Mouse (Mus musculus): ENCODE measurements around the gene Dnajc12. TPM values are rescaled to one million over a fixed set of nuclear protein-coding genes. Genes with fewer than 3 reads are reported as not detected.
A peak's percentile ranks its signal among the peaks of the same experiment; 100 is the strongest.
"Not testable (repeated sequence)": the region's sequence is repeated elsewhere in the genome, so short reads cannot be mapped to it uniquely, and the experiment has no call there.

Gene Dnajc12
- polyA plus RNA-seq, 1 experiment from 2014 or later: 12.8 TPM

DNA sequence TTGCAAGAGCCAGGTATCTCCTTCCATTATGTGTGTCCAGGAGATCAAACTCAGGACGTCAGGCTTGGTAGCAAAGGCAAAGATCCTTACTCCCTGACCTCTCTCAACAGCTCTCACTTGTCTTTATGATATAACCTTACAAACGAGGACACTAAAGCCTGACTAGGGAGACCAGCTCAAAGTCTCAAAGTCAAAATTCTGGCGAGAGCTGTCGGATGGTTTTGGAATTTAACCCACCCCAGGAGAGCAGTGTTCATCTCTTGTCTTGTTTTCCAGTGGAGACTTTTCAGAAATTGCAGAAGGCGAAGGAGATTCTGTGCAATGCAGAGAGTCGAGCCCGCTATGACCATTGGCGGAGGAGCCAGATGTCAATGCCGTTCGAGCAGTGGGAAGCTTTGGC, 14.7 kb downstream of the Dnajc12 start:
- Histone ChIP-seq H3K4me1 (no peaks in the 10 kb centered on the region), H3K9me3 (no peaks in the 10 kb centered on the region), H3K9ac (no peak overlapping the region), H3K4me3 (no peak overlapping the region), H3K36me3 (peaks cover 3% of the 10 kb centered on the region; the same call in 1 of the 2 replicates), H3K4me2 (replicated peaks) (no peak overlapping the region), H3K27ac (no peak overlapping the region), H3K27me3 (no peaks in the 10 kb centered on the region)
- ATAC-seq (ENCODE audit: low FRiP score, low read depth): no peak
- WGBS: 87% methylated on average over 10 of the region's 10 CpGs

GRCm38 (mm10) chr10:63402731-63403504, 20.7 kb downstream of the Dnajc12 start:
- no peaks in the 10 kb centered on the region; the same call in 1 of the 2 replicates for H3K36me3 ChIP-seq
- H3K9ac ChIP-seq: no peak overlapping the region
- H3K4me3 ChIP-seq: no peak overlapping the region
- H3K4me1 ChIP-seq: no peaks in the 10 kb centered on the region
- no peak overlapping the region for H3K4me2 ChIP-seq (replicated peaks)
- 91% methylated on average over 5 of the region's 5 CpGs for WGBS
- no peaks in the 10 kb centered on the region for H3K9me3 ChIP-seq
- H3K27ac ChIP-seq: no peak overlapping the region
- no peak for ATAC-seq (ENCODE audit: low FRiP score, low read depth)
- H3K27me3 ChIP-seq: no peaks in the 10 kb centered on the region

- H3K4me3 ChIP-seq: no peak overlapping the region
- no peaks in the 10 kb centered on the region for H3K36me3 ChIP-seq
- H3K9ac ChIP-seq: no peak overlapping the region
- no peaks in the 10 kb centered on the region for H3K4me1 ChIP-seq
- no peaks in the 10 kb centered on the region for H3K9me3 ChIP-seq
- H3K27me3 ChIP-seq: no peaks in the 10 kb centered on the region
- H3K4me2 ChIP-seq (replicated peaks): no peak overlapping the region
- 85% methylated on average over 2 of the region's 2 CpGs for WGBS
- no peak for ATAC-seq (ENCODE audit: low FRiP score, low read depth)
- no peak overlapping the region for H3K27ac ChIP-seq
Measured at GRCm38 (mm10) chr10:63403636-63404035, 21.4 kb downstream of the Dnajc12 start.

- Histone ChIP-seq H3K9me3 (no peaks in the 10 kb centered on the region), H3K27me3 (no peaks in the 10 kb centered on the region), H3K27ac (no peak overlapping the region), H3K4me1 (no peaks in the 10 kb centered on the region), H3K4me3 (no peak overlapping the region), H3K36me3 (no peaks in the 10 kb centered on the region), H3K4me2 (replicated peaks) (no peak overlapping the region), H3K9ac (no peak overlapping the region)
- WGBS: 58% methylated on average over 16 of the region's 16 CpGs
- no peak for ATAC-seq (ENCODE audit: low FRiP score, low read depth)
Measured at GRCm38 (mm10) chr10:63410162-63410956, 28.1 kb downstream of the Dnajc12 start.

GRCm38 (mm10) chr10:63411674-63412073, 29.4 kb downstream of the Dnajc12 start:
- 92% methylated on average over 6 of the region's 7 CpGs for WGBS
- not testable (repeated sequence) for H3K4me2 ChIP-seq (replicated peaks)

GRCm38 (mm10) chr10:63412756-63413155, 30.5 kb downstream of the Dnajc12 start:
- H3K27me3 ChIP-seq: 0 out of 2 replicates have a peak, but pooled peaks cover 2% of the 10 kb centered on the region
- no peak overlapping the region for H3K27ac ChIP-seq
- H3K36me3 ChIP-seq: no peaks in the 10 kb centered on the region
- no peaks in the 10 kb centered on the region for H3K9me3 ChIP-seq
- 88% methylated on average over 17 of the region's 17 CpGs for WGBS
- H3K9ac ChIP-seq: no peak overlapping the region
- no peak for ATAC-seq (ENCODE audit: low FRiP score, low read depth)
- no peak overlapping the region for H3K4me3 ChIP-seq
- no peaks in the 10 kb centered on the region for H3K4me1 ChIP-seq
- no peak overlapping the region for H3K4me2 ChIP-seq (replicated peaks)

More at GRCm38 (mm10) chr10:63411674-63412073, 29.4 kb downstream of the Dnajc12 start:
- not testable (repeated sequence) for H3K27me3 ChIP-seq; H3K27ac ChIP-seq; H3K9ac ChIP-seq; ATAC-seq (ENCODE audit: low FRiP score, low read depth); H3K36me3 ChIP-seq; H3K9me3 ChIP-seq; H3K4me1 ChIP-seq; H3K4me3 ChIP-seq

GRCm38 (mm10) chr10:63415287-63415686, 33.0 kb downstream of the Dnajc12 start:
- H3K4me1 ChIP-seq: no peaks in the 10 kb centered on the region
- H3K9ac ChIP-seq: no peak overlapping the region
- H3K36me3 ChIP-seq: no peaks in the 10 kb centered on the region
- no peak overlapping the region for H3K4me3 ChIP-seq
- no peak for ATAC-seq (ENCODE audit: low FRiP score, low read depth)
- 73% methylated on average over 7 of the region's 7 CpGs for WGBS
- H3K27ac ChIP-seq: no peak overlapping the region
- H3K4me2 ChIP-seq (replicated peaks): no peak overlapping the region
- 0 out of 2 replicates have a peak, but pooled peaks cover 2% of the 10 kb centered on the region for H3K27me3 ChIP-seq
- H3K9me3 ChIP-seq: no peaks in the 10 kb centered on the region

DNA sequence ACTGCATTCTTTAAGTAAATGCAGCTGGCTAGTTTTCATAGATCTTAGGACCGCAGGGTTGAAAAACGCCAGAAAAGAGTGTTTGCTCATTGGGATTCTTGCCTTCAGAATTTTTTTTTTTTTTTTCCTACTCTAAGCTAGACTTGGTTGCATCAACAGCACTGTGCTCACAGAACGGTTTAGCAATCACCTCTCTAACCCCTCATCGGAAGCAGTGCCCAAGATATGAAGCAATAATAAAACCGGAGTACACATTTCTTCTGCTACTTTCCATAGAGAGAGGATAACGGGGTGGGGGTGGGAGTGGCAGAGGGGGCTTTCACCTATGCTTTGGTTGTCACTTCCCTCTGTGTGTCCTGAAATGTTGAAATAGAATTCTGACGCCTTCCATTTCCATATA, 33.6 kb downstream of the Dnajc12 start:
- Histone ChIP-seq H3K36me3 (no peaks in the 10 kb centered on the region), H3K4me1 (no peaks in the 10 kb centered on the region), H3K27ac (no peak overlapping the region), H3K9me3 (no peaks in the 10 kb centered on the region), H3K4me2 (replicated peaks) (peak overlapping the region; percentile 27), H3K9ac (no peak overlapping the region), H3K27me3 (0 out of 2 replicates have a peak, but pooled peaks cover 2% of the 10 kb centered on the region), H3K4me3 (no peak overlapping the region)
- no peak for ATAC-seq (ENCODE audit: low FRiP score, low read depth)
- WGBS: 58% methylated on average over 7 of the region's 7 CpGs

GRCm38 (mm10) chr10:63417061-63417460, 34.8 kb downstream of the Dnajc12 start:
- WGBS: 41% methylated on average over 5 of the region's 5 CpGs

GRCm38 (mm10) chr10:63421739-63422735, 39.8 kb downstream of the Dnajc12 start, which contains the start of gene Gm7075:
TSS of gene Gm7075 (minus strand) at chr10:63421789.
- Histone ChIP-seq H3K27ac (no peak within 1 kb of the TSS), H3K4me1 (no peaks in the 10 kb centered on the region), H3K27me3 (0 out of 2 replicates have a peak, but pooled peaks cover 2% of the 10 kb centered on the region), H3K4me2 (replicated peaks) (no peak within 1 kb of the TSS), H3K4me3 (no peak within 1 kb of the TSS), H3K36me3 (no peaks in the 10 kb centered on the region), H3K9me3 (no peaks in the 10 kb centered on the region), H3K9ac (no peak within 1 kb of the TSS)
- WGBS: 89% methylated on average over 18 of the region's 18 CpGs
- no peak for ATAC-seq (ENCODE audit: low FRiP score, low read depth)

More at GRCm38 (mm10) chr10:63417061-63417460, 34.8 kb downstream of the Dnajc12 start:
- Histone ChIP-seq H3K36me3 (no peaks in the 10 kb centered on the region), H3K27ac (no peak overlapping the region), H3K27me3 (0 out of 2 replicates have a peak, but pooled peaks cover 2% of the 10 kb centered on the region), H3K4me2 (replicated peaks) (no peak overlapping the region), H3K9me3 (no peaks in the 10 kb centered on the region), H3K9ac (no peak overlapping the region), H3K4me3 (no peak overlapping the region), H3K4me1 (no peaks in the 10 kb centered on the region)
- no peak for ATAC-seq (ENCODE audit: low FRiP score, low read depth)

DNA sequence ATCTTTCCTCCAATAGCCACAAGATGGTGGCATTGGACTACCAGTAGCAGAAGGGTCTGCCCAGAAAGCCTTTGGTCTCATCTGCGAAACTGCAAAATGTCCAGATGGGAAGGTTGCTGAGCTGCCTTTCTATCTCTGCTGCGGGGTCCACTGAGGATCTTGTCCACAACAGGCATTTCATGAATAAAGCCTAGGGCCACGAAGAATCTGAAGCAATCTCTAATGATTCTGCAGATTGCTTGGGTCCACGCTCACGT, 40.4 kb downstream of the Dnajc12 start:
- Histone ChIP-seq H3K4me1 (no peaks in the 10 kb centered on the region), H3K9me3 (no peaks in the 10 kb centered on the region), H3K36me3 (no peaks in the 10 kb centered on the region), H3K27me3 (no peaks in the 10 kb centered on the region), H3K27ac (no peak overlapping the region), H3K4me2 (replicated peaks) (no peak overlapping the region), H3K4me3 (no peak overlapping the region), H3K9ac (no peak overlapping the region)
- 83% methylated on average over 5 of the region's 5 CpGs for WGBS
- no peak for ATAC-seq (ENCODE audit: low FRiP score, low read depth)
